Mouse (Mus musculus): Measurements from ENCODE around the gene Sik1.

Sik1 gene

DNA sequence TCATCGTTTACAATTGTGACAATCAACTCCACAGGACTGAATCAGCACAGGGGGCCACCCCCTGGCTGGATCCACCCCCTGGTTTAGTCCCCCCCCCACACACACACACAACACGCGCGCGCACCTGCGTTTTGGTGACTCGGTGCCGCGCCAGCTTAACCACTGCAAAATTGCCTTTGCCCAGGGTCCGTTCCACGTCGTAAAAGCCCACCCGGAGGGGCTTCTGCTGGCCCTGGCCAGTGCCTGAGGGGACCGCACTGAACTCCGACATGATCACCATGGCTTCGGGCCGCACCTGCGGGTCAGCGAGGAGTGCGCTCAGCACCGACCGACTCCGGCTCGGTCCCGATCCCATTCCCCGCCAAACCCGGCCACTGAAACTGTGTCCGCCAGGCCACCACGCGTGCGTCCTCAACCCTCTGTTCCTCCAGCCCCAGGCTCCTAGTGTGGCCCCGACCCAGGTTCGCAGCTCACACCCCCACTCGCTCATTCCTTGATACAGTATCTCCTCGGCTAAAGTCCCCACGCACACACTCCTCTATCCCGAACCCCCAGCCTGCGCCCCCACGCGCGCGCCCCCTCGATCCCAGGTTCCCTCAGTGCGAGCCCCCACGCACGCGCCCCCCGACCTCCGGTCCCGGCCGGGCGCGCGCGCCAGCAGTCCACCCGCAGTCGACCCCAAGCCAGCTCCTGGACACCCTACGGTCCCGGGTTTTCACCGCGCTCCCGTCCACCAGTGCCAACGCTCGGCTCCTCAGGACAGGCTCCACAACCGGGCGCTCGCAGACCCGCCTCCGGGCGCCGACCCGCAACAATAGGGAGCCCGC lies 621 bp downstream of the Sik1 start:
- peak; percentile 39 for DNase-seq

DNA sequence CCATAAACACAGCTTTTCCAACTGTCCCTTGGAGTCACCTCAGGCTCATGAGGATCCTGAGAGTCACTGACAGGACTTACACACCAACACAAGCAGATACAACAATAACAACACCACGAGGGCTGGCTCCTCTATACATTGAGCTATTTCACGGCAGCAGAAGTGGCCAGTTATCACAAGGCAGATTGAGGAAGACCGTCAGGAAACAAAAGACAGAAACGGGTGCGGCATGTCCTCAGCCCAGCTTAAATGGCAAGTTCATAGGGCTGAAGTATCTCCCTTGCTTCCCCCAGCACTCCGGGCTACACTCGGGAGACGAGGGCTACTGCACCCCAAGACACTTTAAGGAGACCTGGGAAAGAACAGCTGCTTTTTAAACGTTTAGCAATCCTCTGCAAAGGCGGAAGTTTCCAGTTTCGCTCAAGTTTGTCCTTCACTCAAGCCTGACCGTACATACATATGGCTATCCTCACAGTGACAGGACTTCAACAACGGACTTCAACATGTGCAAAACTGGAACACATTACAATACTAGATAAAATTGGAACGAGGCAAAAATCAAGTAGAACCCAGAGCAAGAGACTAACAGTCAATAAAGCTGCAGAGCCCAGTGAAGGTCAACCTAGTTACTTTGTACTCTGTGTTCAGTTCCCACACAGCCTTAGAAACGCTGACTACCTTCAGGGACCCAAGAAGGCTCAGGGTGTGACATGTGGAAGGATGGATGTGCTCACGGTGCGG lies 2.0 kb downstream of the Sik1 start:
- DNase-seq: no peak

DNA sequence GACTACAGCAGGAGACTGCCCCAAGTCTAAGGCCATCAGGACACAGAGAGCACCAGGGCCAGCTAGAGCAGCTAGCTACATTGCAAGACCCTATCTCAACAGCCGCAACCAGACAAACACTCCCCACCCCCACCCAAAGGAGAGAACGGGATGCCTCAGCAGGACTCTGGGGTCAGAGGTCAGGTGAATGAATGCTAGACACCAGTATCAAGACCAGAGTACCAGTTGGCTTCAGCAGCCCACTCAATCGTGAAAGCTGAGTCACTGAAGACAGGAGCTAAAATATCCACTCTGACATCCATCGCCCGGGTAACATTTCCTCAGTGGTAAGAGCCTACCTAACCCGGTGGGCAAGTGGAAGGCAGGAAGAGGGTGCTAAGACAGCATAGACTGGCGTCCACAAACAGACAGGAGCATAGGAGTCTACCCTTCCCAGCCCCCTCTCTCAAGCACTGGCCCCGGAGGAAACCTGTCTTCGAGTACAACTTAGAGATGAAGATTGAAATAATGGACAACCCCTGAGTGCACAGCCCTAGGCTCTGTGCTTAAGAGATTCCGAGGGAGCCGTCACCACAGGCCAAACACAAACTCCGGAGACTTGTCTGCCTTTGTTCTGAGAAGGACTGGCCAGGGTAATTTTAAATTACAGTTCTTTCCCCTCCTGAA lies 2.7 kb downstream of the Sik1 start:
- no peak for DNase-seq

DNA sequence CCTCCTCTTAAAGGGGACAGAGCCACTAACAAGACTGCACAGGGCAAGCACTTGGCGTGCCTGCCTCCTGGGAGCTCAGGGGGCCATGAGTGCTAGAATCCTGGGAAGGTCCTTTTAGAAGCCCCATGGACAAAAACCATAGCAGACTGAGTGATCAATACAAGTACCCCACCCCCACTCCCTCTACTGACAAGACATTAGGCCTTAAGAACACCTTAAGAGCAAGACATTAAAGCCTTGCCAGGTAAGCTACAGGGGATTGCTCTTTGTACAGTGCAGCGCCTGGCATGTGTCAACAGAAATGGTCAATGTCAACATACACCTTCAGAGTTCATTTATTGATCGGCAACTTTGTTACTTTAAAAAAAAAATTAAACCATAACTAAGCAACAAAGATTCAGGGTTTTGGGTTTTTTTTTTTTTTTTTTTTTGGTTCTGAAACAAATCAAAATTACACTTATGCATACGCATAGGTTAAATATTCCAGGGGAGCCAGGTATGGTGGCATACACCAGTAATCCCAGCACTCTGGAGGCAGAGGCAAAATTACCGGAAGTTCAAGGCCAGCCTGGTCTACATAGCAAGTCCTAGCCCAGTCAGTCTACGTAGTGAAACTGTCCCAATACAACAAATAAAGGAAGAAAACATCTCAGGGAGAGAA lies 3.7 kb downstream of the Sik1 start:
- no peak for DNase-seq

DNA sequence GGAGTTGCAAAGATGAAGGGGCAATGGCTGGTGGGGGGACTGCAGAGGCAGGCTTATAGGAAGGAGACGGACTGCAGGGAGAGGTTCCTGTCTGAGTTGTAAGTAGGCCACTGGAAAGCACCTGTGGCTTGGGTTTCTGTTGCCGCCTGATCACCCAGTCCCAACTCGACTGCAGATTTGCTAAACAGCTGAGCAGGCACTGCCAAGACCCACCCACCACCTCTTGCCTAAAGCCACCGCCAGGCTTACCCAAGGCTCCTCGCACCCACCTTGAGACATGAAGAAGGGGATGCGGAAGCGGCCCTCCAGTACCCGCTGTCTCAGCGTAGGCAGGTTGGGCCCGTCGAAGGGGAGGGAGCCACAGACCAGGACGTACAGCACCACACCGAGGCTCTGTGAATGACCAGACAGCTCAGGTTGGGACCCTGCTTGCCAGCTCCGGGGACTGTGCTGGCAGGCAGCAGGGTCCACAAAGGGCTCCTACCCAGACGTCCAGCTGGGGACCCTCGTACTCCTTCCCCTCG lies 5.1 kb downstream of the Sik1 start:
- DNase-seq: no peak

DNA sequence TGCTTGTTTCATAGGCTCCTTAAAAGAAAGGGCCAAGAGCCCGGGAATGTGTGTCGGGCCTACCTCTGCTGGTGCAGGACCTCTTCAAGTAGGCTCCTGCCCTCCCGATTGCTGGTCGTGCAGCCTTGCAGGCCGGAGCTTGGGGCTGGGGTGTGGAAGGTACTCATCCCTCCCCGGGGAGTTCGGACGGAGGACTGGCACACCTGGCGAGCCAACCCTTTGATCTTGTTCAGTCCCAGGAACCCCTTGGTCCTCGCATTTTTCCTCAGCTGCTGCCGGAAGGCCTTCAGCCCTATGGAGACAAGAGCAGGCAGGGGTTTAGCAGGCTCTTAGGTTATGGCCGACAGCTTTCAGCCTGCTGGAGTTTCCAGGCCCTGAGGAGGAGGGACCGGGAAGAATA lies 8.6 kb downstream of the Sik1 start:
- DNase-seq: no peak

DNA sequence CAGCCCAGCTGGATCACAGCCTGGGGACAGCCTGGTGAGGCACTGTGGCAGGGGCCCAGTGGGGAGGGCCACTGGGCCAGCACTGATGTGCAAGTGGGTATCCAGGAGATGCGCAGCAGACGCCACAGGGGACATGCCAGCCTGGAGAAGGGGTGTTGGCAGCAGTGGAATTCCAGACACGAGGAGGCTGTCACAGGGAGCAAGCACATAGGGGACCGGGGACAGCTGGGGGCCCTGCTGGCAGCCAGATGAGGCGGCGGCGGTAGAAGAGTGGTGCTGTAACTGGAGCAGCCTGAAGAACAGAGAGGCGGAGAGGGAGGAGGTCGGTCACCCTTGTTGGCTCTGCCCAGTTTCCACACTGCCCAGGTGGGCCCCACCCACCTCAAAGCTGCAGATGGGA lies 9.3 kb downstream of the Sik1 start:
- no peak for DNase-seq

DNA sequence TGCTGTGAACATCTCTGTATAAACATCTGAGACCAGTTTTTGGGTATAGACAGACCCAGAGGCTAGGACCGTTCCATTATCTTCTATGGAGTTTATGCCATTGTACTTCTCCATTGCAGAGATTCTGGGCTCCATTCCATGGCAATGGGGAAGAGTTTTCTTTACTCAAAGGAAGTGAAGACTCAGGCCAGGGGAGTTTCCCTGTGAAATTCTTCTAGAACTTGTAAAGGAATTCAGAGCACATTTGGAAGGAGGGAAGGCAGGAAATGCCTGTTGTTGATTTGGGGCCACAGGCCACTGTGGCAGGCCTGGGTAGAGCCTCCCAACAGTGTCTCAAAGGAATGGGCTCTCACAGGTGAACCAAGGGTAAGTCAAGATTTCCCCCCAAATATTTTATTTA lies 11.7 kb downstream of the Sik1 start:
- DNase-seq: no peak

DNA sequence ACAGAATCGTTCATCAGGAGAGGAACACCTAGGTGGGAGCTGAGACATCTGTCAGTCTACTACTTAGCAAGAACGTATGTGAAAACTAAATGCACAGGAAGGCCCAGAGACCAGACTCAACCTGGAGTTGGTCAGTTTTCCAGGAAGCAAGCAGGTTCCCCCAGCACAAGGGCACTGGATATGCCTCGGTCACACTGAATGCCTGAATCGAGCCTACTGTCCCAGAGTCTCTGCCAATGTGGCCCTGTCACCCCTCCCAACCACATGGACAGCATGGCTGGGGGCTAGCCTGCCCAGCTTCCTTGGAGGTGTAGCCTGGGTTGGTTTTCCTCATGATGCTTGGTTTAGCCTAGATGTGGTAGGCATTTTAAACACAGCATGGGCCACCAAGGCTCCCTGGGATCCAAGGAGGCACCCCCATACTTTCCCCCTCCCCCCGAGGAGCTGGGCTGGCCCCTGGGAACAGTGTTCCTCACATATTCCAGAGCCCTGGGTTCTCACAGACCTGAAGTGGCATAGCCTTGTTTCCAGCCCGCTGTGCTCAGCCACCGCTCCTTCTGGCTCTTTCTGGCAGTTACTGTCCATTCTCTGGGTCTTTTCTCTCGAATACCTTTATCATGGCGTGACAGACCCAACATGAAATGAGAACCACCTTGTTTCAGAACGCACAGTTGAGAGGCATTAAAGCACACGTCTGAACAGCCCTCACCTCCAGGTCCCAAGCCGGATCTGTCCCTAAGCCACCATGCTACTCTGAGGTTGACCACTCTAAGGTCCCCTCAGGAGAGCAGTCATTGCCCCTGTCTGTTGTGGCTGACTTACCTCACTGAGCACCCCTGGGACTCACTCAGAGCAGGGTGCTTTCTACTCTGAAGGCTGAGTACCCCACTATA lies 12.4 kb downstream of the Sik1 start:
- no peak for DNase-seq

DNA sequence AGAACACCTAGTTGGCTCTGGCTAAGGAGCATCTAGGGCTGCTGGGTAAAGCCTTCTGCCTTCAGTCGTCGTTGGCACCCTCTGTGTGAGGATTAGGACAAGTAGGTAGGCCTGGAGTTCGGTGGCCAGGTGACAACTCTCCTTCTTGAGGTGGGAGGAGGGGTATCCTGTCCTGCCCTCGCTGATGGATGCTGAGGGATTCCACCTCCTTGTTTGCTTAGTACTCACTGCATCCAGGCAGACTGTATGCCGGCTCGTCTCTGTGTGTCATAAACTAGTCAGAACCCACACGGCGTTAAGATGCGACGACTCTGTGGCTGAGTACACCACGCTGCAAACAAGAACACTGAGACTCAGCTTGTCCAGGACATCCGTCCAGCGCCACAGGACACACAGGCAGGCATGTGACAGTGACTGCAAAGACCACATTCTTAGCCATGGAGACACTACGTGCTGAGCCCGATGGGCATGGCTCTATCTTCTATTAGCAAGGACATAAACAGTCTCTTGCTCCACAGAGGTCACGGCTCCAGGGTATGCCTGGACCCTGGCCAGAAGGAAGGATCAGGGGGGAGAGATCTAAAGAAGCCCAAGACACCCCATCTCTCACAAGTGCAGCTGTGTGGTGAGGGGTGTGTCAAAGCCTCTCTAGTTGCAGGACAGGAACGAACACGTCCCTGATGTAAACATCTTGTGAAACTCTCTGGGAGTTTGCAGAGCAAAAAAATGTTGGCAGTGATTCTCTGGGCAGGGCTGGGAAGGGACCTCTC lies 13.6 kb downstream of the Sik1 start:
- no peak for DNase-seq

DNA sequence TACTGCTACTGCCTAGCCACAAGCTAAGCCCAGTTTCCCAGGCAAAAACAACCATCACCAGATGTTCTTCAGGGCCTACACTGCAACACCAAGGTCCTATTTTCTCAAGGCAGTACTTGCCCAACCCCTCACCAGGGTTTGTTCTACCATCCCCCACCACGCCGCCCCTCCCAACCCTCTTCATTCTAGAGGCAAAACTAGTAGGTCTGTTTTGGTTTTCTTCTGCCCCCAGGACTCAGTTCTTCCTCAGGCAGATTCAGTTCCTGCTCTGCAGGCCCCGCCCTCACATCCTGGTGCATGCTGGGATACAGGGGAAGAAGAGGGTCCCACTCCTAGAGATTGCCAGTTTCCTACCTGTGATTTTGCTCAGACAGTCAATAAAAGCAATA lies 14.2 kb downstream of the Sik1 start:
- DNase-seq: no peak

DNA sequence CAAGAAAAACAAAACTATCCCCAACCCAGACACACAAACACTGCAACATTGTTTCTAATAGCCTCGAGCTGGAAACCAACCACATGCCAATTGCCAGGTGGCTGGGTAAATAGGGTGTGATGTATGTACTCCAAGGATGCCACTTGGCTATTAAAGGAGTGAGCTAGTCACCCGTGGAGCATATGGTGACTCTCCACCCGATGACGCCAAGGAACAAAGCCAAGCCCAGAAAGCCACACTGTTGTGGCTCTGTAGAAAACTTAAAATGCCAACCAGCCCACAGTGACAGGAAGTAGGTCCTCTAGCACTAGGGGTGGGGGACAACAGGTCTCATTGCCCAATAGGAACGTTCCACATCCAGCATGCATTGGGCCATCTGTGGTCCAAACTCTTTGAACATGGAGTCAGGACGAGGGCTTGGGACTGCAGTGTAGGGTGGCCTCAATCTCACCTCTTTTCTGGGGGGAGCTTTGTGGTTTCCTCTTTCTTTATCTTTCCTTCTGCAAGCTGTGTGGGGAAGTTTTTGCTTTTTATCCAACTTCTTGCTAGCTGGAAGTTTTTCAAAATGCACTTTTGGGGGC lies 15.1 kb downstream of the Sik1 start:
- no peak for DNase-seq

DNA sequence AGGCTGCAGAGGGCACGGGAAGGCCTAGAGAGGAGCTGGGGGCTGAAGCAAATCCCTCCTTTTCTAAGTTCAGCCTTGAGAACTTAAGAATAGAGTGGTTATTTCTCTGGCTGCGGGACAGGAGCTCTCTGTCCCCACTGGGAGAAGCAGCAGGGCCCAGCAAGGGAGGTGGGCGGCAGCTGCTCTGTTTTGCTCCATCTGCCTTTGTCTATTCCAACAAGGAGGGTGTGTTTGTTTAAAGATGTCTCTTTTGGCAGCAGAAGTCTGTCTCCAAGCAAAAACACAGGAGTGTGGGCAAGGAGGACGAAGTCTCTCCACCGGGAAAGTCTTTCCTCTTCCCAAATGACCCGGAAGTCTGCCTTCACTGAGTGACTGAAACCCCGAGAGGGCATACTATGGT lies 18.8 kb downstream of the Sik1 start:
- no peak for DNase-seq

DNA sequence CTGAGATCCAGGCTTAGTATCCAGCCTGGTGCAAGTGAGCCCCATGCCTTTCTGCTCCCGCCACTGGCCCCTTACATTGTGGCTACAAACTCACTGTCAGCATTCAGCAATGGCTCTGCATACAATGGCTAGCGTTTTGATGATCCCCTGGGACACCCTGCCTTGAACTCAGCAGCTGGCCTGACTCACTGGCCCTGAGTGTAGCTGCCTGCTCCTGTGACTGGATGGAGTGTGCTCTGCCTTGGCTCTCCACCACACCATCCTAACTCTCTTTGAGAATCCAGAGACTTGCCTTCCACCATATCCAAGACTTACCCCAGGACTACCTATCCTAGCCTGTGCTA lies 19.4 kb downstream of the Sik1 start:
- no peak for DNase-seq

DNA sequence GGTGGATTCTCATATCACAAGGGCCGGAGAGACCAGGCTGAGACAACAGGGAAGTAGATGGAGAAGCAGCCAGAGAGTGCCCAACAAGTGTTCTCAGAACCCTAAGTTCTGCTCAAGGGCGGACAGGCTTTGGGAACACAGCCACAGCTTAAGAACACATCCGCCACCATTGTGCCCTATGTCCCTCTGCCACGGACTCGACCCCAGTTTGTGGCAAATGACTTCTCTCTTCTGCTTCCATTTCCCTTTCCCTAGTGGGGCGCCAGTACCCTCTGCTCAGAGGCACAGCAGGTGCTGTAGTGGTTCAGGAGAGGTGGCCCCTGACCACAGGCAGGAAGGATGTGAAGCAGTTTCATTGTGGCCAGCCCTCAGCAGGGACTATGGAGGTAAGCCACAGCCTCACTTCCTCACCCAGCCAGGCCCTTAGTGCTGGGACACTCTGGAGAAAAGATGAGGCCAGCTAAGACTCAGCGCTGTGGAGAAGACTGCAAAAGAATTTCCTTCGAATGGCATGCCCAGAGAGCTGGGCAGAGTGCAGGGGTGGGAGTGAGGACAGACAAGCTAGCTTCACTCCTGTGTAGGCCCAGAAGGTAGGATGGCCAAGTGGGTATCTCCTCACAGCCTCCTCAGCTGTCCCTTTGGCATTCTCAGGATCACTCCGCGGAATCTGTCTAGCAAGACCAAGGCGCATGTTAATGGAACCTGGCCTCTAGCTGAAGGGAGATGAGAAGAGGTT lies 19.9 kb downstream of the Sik1 start:
- no peak for DNase-seq

DNA sequence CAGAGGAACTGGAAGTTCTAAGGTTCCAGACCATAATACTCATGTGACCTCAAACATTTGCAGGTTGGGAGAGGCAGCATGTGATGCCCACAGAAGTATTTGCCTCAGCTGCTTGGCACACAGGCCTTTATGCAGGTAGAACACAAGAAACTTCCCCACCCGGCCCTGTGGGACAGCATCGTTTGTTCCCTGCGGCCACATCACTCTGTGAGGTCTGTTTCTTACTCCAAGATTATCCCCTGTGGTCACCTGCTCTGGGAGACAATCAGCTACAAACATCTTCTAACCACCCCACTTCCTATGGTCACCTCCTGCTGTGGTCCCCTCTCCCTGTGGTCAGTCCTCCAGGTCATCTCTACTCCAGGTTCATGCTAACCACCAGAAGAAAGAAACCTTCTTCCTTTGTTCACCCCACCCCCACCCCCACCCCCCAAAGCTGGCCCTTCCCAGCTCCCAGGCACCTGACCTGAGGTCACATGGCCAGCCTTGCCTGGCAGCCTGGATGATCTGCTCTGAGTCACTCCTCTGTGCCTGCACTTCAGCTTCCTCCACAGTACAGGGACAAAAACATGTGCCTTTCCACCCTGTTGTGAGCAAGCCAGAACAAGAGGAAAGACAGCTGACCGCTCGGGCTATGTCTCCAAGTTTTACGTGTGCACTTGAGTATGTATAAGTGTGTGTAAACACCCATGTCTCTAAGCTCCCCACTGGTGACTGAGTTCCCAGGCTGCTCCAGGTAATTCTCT lies 21.1 kb downstream of the Sik1 start:
- DNase-seq: no peak

DNA sequence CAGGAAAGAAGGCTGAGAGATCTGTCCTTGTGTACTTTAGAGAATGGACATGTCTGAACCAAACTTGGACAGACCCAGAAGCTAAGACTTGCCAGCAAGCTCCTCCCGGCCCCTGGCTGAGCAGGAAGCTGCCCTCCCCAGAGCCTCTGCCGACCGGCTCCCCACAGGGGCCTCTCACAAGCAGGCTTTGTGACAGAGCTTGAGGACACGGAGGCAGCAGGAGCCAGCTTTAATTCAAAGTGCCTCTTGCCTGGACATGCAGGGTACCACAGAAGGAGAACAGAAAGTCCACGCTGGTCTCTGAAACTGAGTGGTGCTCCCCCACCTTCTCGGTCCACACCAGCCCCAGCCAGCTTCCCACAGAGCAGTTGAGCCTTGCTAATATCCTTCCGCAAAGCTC lies 21.9 kb downstream of the Sik1 start:
- DNase-seq: no peak

DNA sequence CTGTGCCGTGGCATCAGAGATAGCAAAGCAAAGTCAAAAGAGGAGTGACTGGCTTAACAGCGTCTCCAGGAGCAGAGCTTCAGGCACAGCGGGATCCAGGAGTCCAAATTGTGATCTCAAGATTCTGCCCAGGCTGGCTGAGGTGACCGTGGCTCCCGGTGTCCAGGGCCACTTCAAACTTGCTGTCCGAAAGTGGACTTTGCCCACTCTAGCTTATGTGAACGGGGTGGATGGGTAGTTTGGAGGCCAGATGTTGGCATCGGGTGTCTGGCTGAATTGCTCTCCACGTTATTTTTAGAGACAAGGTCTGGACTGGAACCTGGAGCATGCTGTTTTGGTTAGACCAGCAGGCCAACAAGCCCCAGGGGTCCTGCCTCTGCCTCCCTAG lies 23.0 kb downstream of the Sik1 start:
- DNase-seq: no peak

DNA sequence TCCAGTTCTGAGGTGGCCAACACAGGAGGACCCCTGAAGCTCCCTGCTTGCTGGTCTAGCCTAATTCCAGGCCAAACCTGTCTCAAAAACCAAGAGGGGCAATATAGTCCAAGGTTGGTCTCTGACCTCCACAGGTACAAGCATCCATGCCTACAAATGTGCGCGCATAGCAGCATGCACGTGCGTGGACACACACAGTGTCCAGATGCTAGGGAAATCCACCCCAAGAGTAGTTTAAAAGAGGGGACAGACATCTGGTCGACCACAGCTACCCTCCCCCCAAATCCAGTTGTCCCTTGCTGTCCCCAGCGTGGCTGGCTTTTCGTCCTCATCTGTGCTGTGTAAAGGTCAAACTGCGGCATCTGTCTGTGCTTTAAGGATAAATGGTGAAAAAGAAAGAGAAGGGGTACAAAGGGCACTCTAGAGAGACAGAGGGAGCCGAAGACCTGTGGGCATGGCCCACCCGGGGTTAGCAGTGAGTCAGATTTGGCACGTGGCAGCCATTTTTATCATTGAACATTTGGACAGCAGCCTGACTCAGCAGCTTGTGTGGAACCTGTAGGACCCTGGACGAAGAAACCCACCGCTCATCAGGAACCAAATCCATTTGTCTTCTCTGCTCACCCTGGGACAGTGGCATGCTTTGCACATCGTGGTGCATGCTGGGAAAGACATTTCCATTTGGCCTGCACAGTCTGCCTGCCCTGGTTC lies 23.6 kb downstream of the Sik1 start:
- no peak for DNase-seq
